Mouse (Mus musculus) CH12.LX (cell line): ENCODE measurements at regions not wholly inside any gene's neighbourhood (a gene's known extent, or its start where the extent isn't known, plus 50 kb on each side); places are given as distances from the start of the nearest gene placed in this dataset.

Experiments used
- DNase-seq: peaks from one replicate; pipeline ENCODE4 v3.0.0-alpha.2; 2013; ENCODE audit errors: extremely low read depth
- H3K27ac ChIP-seq: 2 replicates; pipeline ENCODE4 v1.5.1; 2012; ENCODE audit warnings: low read depth, mild to moderate bottlenecking, control low read depth, moderate library complexity; ENCODE audit not compliant: insufficient read depth
- H3K27me3 ChIP-seq: replicated peaks from 2 replicates; pipeline ENCODE3; 2012; ENCODE audit warnings: inconsistent platforms
- H3K36me3 ChIP-seq, 2 experiments: replicated peaks in 1 of 2; 2 replicates each; pipeline versions ENCODE3 to v1.6.1; 2012; ENCODE audit warnings: inconsistent platforms in 1 of 2, low read length in 1 of 2, mild to moderate bottlenecking in 1 of 2, mixed read lengths in 1 of 2, moderate library complexity in 1 of 2; ENCODE audit not compliant: control insufficient read depth in 1 of 2, insufficient read depth in 1 of 2
- H3K4me1 ChIP-seq, 2 experiments: 2 replicates each; pipeline ENCODE4 v1.6.1; 2012; ENCODE audit warnings: inconsistent platforms in 1 of 2, moderate library complexity in 1 of 2; ENCODE audit not compliant: insufficient read depth in 2 of 2, control insufficient read depth in 1 of 2
- H3K4me2 ChIP-seq: 2 replicates; pipeline ENCODE4 v1.6.1; 2012; ENCODE audit warnings: low read depth, mild to moderate bottlenecking, control low read depth; ENCODE audit not compliant: poor library complexity, insufficient read depth, severe bottlenecking
- H3K4me3 ChIP-seq, 3 experiments: fragments of 150-350 bp in 1 of 3; sonication (generic) in 1 of 3; replicated peaks in 1 of 3; 2 replicates each; pipeline versions ENCODE3 to v1.5.1; 2011 to 2012; ENCODE audit warnings: low read depth in 2 of 3, low read length in 2 of 3, mild to moderate bottlenecking in 2 of 3, moderate library complexity in 2 of 3, control low read depth in 1 of 3, improper control_type of control experiment in 1 of 3, inconsistent platforms in 1 of 3, mixed read lengths in 1 of 3; ENCODE audit not compliant: poor library complexity in 1 of 3
- H3K79me2 ChIP-seq: replicated peaks from 2 replicates; pipeline ENCODE4 v1.6.1; 2012; ENCODE audit warnings: mild to moderate bottlenecking, moderate library complexity; ENCODE audit not compliant: control insufficient read depth, poor library complexity, insufficient read depth, severe bottlenecking; ENCODE audit errors: extremely low read depth
- H3K9ac ChIP-seq: 2 replicates; pipeline ENCODE4 v1.6.1; 2012; ENCODE audit warnings: low read depth, mild to moderate bottlenecking, control low read depth, moderate library complexity; ENCODE audit not compliant: insufficient read depth
- H3K9me3 ChIP-seq: replicated peaks from 2 replicates; pipeline ENCODE3; 2012; ENCODE audit warnings: low read length, inconsistent platforms, mixed read lengths
- BHLHE40 ChIP-seq: IDR thresholded peaks from 2 replicates; pipeline ENCODE4 v1.6.1; 2011; ENCODE audit warnings: mild to moderate bottlenecking, low read depth, low read length, improper control_type of control experiment
- CHD1 ChIP-seq: IDR thresholded peaks from 2 replicates; pipeline ENCODE4 v1.6.1; 2012; ENCODE audit warnings: low read depth, low read length, improper control_type of control experiment, inconsistent platforms
- EP300 ChIP-seq: IDR thresholded peaks from 2 replicates; pipeline ENCODE4 v1.6.1; 2011; ENCODE audit warnings: low read length, improper control_type of control experiment
- ETS1 ChIP-seq: conservative IDR thresholded peaks from 2 replicates; pipeline ENCODE4 v1.6.1; 2012; ENCODE audit warnings: low read depth, mild to moderate bottlenecking, inconsistent platforms, low read length, improper control_type of control experiment, moderate library complexity
- GABPA ChIP-seq: IDR thresholded peaks from 2 replicates; pipeline ENCODE4 v1.6.1; 2012; ENCODE audit warnings: low read depth, low read length, improper control_type of control experiment, inconsistent platforms; ENCODE audit not compliant: insufficient replicate concordance
- HCFC1 ChIP-seq: IDR thresholded peaks from 2 replicates; pipeline ENCODE4 v1.6.1; 2012; ENCODE audit warnings: low read depth, mild to moderate bottlenecking, inconsistent platforms, low read length, improper control_type of control experiment
- IRF4 ChIP-seq: IDR thresholded peaks from 2 replicates; pipeline ENCODE4 v1.6.1; 2014; ENCODE audit warnings: low read depth, mild to moderate bottlenecking, inconsistent platforms, low read length, improper control_type of control experiment
- MAX ChIP-seq: IDR thresholded peaks from 2 replicates; pipeline ENCODE4 v1.6.1; 2011; ENCODE audit warnings: low read length, improper control_type of control experiment
- MAZ ChIP-seq: IDR thresholded peaks from 2 replicates; pipeline ENCODE4 v1.6.1; 2012; ENCODE audit warnings: low read depth, mild to moderate bottlenecking, inconsistent platforms, low read length, improper control_type of control experiment, moderate library complexity
- MEF2A ChIP-seq: IDR thresholded peaks from 2 replicates; pipeline ENCODE4 v1.6.1; 2014; ENCODE audit warnings: low read depth, mild to moderate bottlenecking, inconsistent platforms, low read length, improper control_type of control experiment, borderline replicate concordance
- MXI1 ChIP-seq: IDR thresholded peaks from 2 replicates; pipeline ENCODE4 v1.6.1; 2011; ENCODE audit warnings: mild to moderate bottlenecking, low read depth, low read length, improper control_type of control experiment
- NELFE ChIP-seq: IDR thresholded peaks from 2 replicates; pipeline ENCODE4 v1.6.1; 2011; ENCODE audit warnings: low read depth, low read length, improper control_type of control experiment
- PAX5 ChIP-seq: IDR thresholded peaks from 2 replicates; pipeline ENCODE4 v1.6.1; 2012; ENCODE audit warnings: low read length, inconsistent platforms, mixed read lengths
- POLR2AphosphoS2 ChIP-seq: IDR thresholded peaks from 2 replicates; pipeline ENCODE4 v1.6.1; 2011; ENCODE audit warnings: low read depth, low read length, improper control_type of control experiment
- RAD21 ChIP-seq: IDR thresholded peaks from 2 replicates; pipeline ENCODE4 v1.6.1; 2011; ENCODE audit warnings: low read depth, mild to moderate bottlenecking, low read length, improper control_type of control experiment, moderate library complexity
- SIN3A ChIP-seq: IDR thresholded peaks from 2 replicates; pipeline ENCODE4 v1.6.1; 2012; ENCODE audit warnings: low read length, improper control_type of control experiment, inconsistent platforms
- SMC3 ChIP-seq: IDR thresholded peaks from 2 replicates; pipeline ENCODE4 v1.6.1; 2011; ENCODE audit warnings: low read depth, low read length, improper control_type of control experiment
- TBP ChIP-seq: conservative IDR thresholded peaks from 2 replicates; pipeline ENCODE4 v1.6.1; 2011; ENCODE audit warnings: low read depth, low read length, improper control_type of control experiment
- TCF12 ChIP-seq: IDR thresholded peaks from 2 replicates; pipeline ENCODE4 v1.6.1; 2014; ENCODE audit warnings: low read depth, mild to moderate bottlenecking, inconsistent platforms, low read length, improper control_type of control experiment
- UBTF ChIP-seq: IDR thresholded peaks from 2 replicates; pipeline ENCODE4 v1.6.1; 2012; ENCODE audit warnings: low read depth, mild to moderate bottlenecking, inconsistent platforms, low read length, improper control_type of control experiment, moderate library complexity
- ZMIZ1 ChIP-seq: IDR thresholded peaks from 2 replicates; pipeline ENCODE4 v1.6.1; 2012; ENCODE audit warnings: low read depth, mild to moderate bottlenecking, inconsistent platforms, low read length, improper control_type of control experiment
- dilution Hi-C: fragments of 300-500 bp; cut with MboI; formaldehyde crosslinking; loops from 2 replicates; pipeline ENCODE4 v1.14.3; 2020; ENCODE audit warnings: low sequenced_read_pairs; ENCODE audit not compliant: extremely low pct_unique_long_range_greater_than_20kb, extremely low pct_ligation_motif_present
- in situ Hi-C: fragments of 300-500 bp; cut with MboI; formaldehyde crosslinking; loops from 3 replicates; pipeline ENCODE4 v1.14.3; 2019; ENCODE audit warnings: low sequenced_read_pairs, low pct_ligation_motif_present, low pct_unique_long_range_greater_than_20kb, mixed read lengths

DNA sequence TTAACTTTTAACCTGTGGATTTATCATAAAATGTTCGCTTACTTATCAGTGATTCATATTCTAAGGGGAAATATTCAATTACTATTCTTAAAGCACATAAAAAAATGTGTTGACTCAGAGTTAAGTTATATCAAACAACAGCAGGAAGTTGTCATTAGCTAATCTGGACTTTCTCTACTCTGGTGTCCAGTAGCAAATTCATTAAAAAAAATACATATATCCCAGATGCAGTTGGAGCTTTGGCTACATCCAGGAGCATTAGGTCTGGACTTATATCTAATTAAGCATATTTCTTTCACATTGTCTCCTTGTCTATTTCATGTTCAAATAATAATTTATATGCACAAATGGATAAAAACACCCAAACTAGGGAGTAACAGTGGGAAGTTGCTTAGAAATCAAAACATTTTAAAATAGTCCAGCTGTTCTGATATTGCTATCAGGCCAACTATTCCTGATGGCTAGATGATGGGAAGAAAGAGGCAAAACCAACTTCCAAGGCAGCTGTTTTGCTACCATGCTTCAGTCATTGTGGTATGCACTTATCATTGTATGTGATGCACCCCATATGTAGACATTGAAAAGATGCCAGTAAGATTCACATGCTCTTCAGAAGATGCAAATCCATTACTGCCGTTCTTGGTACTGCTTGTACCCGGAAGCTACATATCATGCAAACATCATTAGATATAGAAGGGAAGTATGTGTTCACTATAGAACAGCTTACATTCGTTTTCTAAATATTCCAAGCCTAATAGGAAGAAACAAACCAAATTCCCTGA lies 209.8 kb downstream of the 4933402N22Rik start:
- in situ Hi-C loops (no loop called here), dilution Hi-C loops (no loop called here)
- no peaks in the 10 kb centered on the region for H3K27me3 ChIP-seq
- H3K4me1 ChIP-seq: no peaks in the 10 kb centered on the region
- no peak overlapping the region for H3K4me3 ChIP-seq
- H3K27ac ChIP-seq: no peak overlapping the region
- no peaks in the 10 kb centered on the region for H3K79me2 ChIP-seq
- H3K4me2 ChIP-seq: no peak overlapping the region
- H3K36me3 ChIP-seq: no peaks in the 10 kb centered on the region
- TF ChIP-seq PAX5 (no peak), MAX (no peak), TBP (no peak), ETS1 (no peak), POLR2AphosphoS2 (no peak), HCFC1 (no peak), NELFE (no peak), MXI1 (no peak), CHD1 (no peak), SIN3A (no peak), RAD21 (no peak), SMC3 (no peak), UBTF (no peak)
- no peak overlapping the region for H3K9ac ChIP-seq
- no peak for DNase-seq
- no peaks in the 10 kb centered on the region for H3K9me3 ChIP-seq

DNA sequence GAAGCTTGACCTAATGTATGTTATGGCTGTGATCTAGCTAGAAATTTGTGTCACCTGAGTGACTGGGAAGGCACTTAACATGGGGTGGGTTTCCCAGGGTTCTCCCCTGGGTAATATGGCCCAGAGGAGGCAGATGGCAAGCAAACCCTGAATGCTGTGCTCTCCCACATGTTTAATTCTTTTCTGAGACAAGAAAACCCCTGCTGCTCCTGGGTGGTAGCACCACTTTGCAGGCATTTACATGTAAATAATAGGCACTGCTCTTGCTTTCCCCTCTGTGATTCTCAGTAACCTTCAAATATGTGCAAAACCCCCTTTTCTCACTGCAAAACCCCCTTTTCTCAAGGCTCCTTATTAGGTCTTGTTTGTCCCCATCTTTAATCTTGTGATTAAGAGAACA lies 221.1 kb downstream of the 4933402N22Rik start:
- Histone ChIP-seq H3K4me3 (no peak overlapping the region), H3K36me3 (no peaks in the 10 kb centered on the region), H3K9ac (no peak overlapping the region), H3K27me3 (no peaks in the 10 kb centered on the region), H3K4me1 (peaks cover 3% of the 10 kb centered on the region in 2 experiments; a peak in 1 of 4 replicates), H3K4me2 (no peak overlapping the region), H3K79me2 (no peaks in the 10 kb centered on the region), H3K9me3 (peaks cover 17% of the 10 kb centered on the region), H3K27ac (peak overlapping the region; percentile 39; the same call in 1 of the 2 replicates)
- dilution Hi-C loops (no loop called here), in situ Hi-C loops (no loop called here)
- peak; percentile 12 for DNase-seq
- TF ChIP-seq MEF2A (0 out of 2 replicates have a peak, but pooled peaks have one; percentile 23), IRF4 (peak; percentile 41; the same call in 1 of the 2 replicates), ETS1 (peak; percentile 25; the same call in 1 of the 2 replicates), MAZ (0 out of 2 replicates have a peak, but pooled peaks have one; percentile 20), GABPA (no peak), ZMIZ1 (no peak), BHLHE40 (peak; percentile 35; the same call in 1 of the 2 replicates), TCF12 (peak; percentile 41; the same call in 1 of the 2 replicates), EP300 (no peak; the same call in 1 of the 2 replicates)
